Mouse (Mus musculus) embryonic fibroblast, embryonic 13.5 days (primary cell): ENCODE results near the gene Kdelr2. TPM values are rescaled to one million over a fixed set of nuclear protein-coding genes. Genes with fewer than 3 reads are reported as not detected.

ENCODE experiments used
- H3K27ac ChIP-seq: 2 replicates; pipeline ENCODE4 v1.5.1; 2012; ENCODE audit warnings: low read length, control low read depth, inconsistent platforms; ENCODE audit not compliant: insufficient read depth
- H3K4me1 ChIP-seq: 2 replicates; pipeline ENCODE4 v1.6.1; 2011; ENCODE audit warnings: low read length; ENCODE audit not compliant: control insufficient read depth, insufficient read depth
- H3K4me3 ChIP-seq: 2 replicates; pipeline ENCODE4 v1.5.1; 2011; ENCODE audit warnings: mild to moderate bottlenecking, control low read depth, low read length; ENCODE audit not compliant: insufficient read depth
- CTCF ChIP-seq: IDR thresholded peaks from 2 replicates; pipeline ENCODE4 v1.5.1; 2011; ENCODE audit warnings: mild to moderate bottlenecking, control low read depth, low read length, moderate library complexity, borderline replicate concordance; ENCODE audit not compliant: insufficient read depth
- POLR2A ChIP-seq: IDR thresholded peaks from 2 replicates; pipeline ENCODE4 v1.6.1; 2011; ENCODE audit warnings: low read depth, mild to moderate bottlenecking, control low read depth, low read length, moderate library complexity
- polyA plus RNA-seq: library from polyadenylated mRNA; stranded (reverse); fragments of >200 nt; gene quantifications from 2 replicates; pipeline ENCODE4 v1.2.4, GENCODE M21; 2011; ENCODE audit warnings: low read depth; ENCODE audit not compliant: missing spikeins, insufficient read length

Kdelr2 gene
- polyA plus RNA-seq, result 306 and 354 TPM in 2 replicates

GRCm38 (mm10) chr5:143403221-143404147, at the start of gene Kdelr2:
Gene Kdelr2, plus strand, starts transcription at chr5:143403838.
- peak within 1 kb of the TSS; percentile 74 for H3K4me3 ChIP-seq
- peaks cover 12% of the 10 kb centered on the region for H3K4me1 ChIP-seq
- no peak for TF ChIP-seq CTCF
- peak; percentile 93 for TF ChIP-seq POLR2A
- H3K27ac ChIP-seq, result peak within 1 kb of the TSS; percentile 76

- H3K4me3 ChIP-seq, result no peak overlapping the region
- no peaks in the 10 kb centered on the region for H3K4me1 ChIP-seq
- H3K27ac ChIP-seq, result no peak overlapping the region
- TF ChIP-seq POLR2A, result no peak
Measured at GRCm38 (mm10) chr5:143356017-143356416, 47.6 kb upstream of the Kdelr2 start.

GRCm38 (mm10) chr5:143356686-143357388, 46.8 kb upstream of the Kdelr2 start, which contains the start of gene Grid2ip:
Gene Grid2ip, plus strand, starts transcription at chr5:143357338.
- no peak within 1 kb of the TSS for H3K4me3 ChIP-seq
- no peaks in the 10 kb centered on the region for H3K4me1 ChIP-seq
- no peak for TF ChIP-seq POLR2A
- TF ChIP-seq CTCF, result no peak
- H3K27ac ChIP-seq, result no peak within 1 kb of the TSS

- Histone ChIP-seq H3K27ac (no peak overlapping the region), H3K4me1 (no peaks in the 10 kb centered on the region), H3K4me3 (no peak overlapping the region)
- no peak for TF ChIP-seq POLR2A
- no peak for TF ChIP-seq CTCF
Measured at GRCm38 (mm10) chr5:143357564-143357963, 46.1 kb upstream of the Kdelr2 start.

GRCm38 (mm10) chr5:143359263-143359662, 44.4 kb upstream of the Kdelr2 start:
- Histone ChIP-seq H3K27ac (no peak overlapping the region), H3K4me1 (no peaks in the 10 kb centered on the region), H3K4me3 (no peak overlapping the region)
- TF ChIP-seq CTCF (no peak), POLR2A (no peak)

- no peak overlapping the region for H3K4me3 ChIP-seq
- 0 out of 2 replicates have a peak, but pooled peaks have one; percentile 11 for TF ChIP-seq CTCF
- no peak for TF ChIP-seq POLR2A
- no peak overlapping the region for H3K27ac ChIP-seq
- H3K4me1 ChIP-seq, result no peaks in the 10 kb centered on the region
Measured at GRCm38 (mm10) chr5:143360000-143360399, 43.6 kb upstream of the Kdelr2 start.

- TF ChIP-seq CTCF, result no peak
- TF ChIP-seq POLR2A, result no peak
Measured at GRCm38 (mm10) chr5:143361428-143361827, 42.2 kb upstream of the Kdelr2 start.

GRCm38 (mm10) chr5:143363678-143364615, 39.7 kb upstream of the Kdelr2 start:
- H3K4me1 ChIP-seq, result no peaks in the 10 kb centered on the region
- no peak for TF ChIP-seq CTCF
- TF ChIP-seq POLR2A, result no peak
- no peak overlapping the region for H3K27ac ChIP-seq
- peak overlapping the region; percentile 14 for H3K4me3 ChIP-seq

More at GRCm38 (mm10) chr5:143361428-143361827, 42.2 kb upstream of the Kdelr2 start:
- H3K27ac ChIP-seq, result no peak overlapping the region
- H3K4me3 ChIP-seq, result no peak overlapping the region
- H3K4me1 ChIP-seq, result no peaks in the 10 kb centered on the region

GRCm38 (mm10) chr5:143367931-143368330, 35.7 kb upstream of the Kdelr2 start:
- TF ChIP-seq CTCF (no peak), POLR2A (no peak)
- Histone ChIP-seq H3K27ac (no peak overlapping the region), H3K4me3 (no peak overlapping the region)

More at GRCm38 (mm10) chr5:143367931-143368330, 35.7 kb upstream of the Kdelr2 start:
- no peaks in the 10 kb centered on the region for H3K4me1 ChIP-seq
